Mouse (Mus musculus): ENCODE results near the gene Gm49380.

DNA sequence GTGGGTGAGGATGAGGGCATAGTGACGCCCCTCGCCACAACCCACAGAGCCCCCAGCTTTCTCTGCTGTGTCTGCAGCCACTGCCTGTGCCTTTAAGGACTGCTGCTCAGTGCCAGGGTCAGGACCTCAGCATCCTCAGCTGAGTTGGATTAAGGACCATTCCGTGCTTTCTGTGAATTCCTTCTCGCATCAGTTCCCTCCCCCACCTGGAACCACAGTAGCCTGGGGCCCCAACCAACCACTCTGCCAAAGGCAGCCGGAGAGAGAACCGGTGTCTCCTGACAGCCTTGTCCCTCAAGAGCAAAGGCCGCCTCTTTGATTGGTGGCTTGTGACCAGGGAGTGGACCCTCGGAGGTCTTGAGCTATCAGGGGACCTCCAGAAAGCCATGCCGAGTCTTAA, 11.8 kb downstream of the Gm49380 start, which contains the start of gene Mfrp:
- TF ChIP-seq MAZ (IDR thresholded peaks at IDR 0.05; ENCODE audit: low read depth, low read length) (no peak), EP300 (IDR thresholded peaks at IDR 0.05; ENCODE audit: low read depth in 1 of 2, low read length in 2 of 2) (no peak), TCF12 (IDR thresholded peaks at IDR 0.05; ENCODE audit: low read depth, low read length) (no peak), E2F4 (IDR thresholded peaks at IDR 0.05; ENCODE audit: borderline replicate concordance, low read depth, low read length) (no peak), ETS1 (IDR thresholded peaks at IDR 0.05; ENCODE audit: low read depth, low read length) (no peak), CTCF (IDR thresholded peaks at IDR 0.05 in 2 of 3, conservative IDR thresholded peaks at IDR 0.05 in 1 of 3; ENCODE audit: control insufficient read depth in 1 of 3, insufficient read depth in 1 of 3, low read depth in 2 of 3, low read length in 3 of 3, poor library complexity in 1 of 3, severe bottlenecking in 1 of 3) (no peak), NRF1 (IDR thresholded peaks at IDR 0.05; ENCODE audit: insufficient read depth, low read depth, low read length, poor library complexity, severe bottlenecking) (no peak), RCOR1 (IDR thresholded peaks at IDR 0.05; ENCODE audit: low read depth, low read length) (no peak), NELFE (IDR thresholded peaks at IDR 0.05; ENCODE audit: low read depth, low read length) (no peak), POLR2A (IDR thresholded peaks at IDR 0.05; ENCODE audit: control insufficient read depth in 1 of 2, insufficient read depth in 1 of 2, low read depth in 1 of 2, low read length in 2 of 2, poor library complexity in 1 of 2) (no peak), POLR2AphosphoS2 (IDR thresholded peaks at IDR 0.05; ENCODE audit: low read length) (no peak), POLR2AphosphoS5 (IDR thresholded peaks at IDR 0.05; ENCODE audit: borderline replicate concordance, low read depth, low read length) (no peak), ZNF384 (IDR thresholded peaks at IDR 0.05; ENCODE audit: low read depth, low read length) (no peak), MYB (IDR thresholded peaks at IDR 0.05; ENCODE audit: low read depth, low read length) (no peak)
